Mouse (Mus musculus): ENCODE data around the gene Zbtb7b.

DNA sequence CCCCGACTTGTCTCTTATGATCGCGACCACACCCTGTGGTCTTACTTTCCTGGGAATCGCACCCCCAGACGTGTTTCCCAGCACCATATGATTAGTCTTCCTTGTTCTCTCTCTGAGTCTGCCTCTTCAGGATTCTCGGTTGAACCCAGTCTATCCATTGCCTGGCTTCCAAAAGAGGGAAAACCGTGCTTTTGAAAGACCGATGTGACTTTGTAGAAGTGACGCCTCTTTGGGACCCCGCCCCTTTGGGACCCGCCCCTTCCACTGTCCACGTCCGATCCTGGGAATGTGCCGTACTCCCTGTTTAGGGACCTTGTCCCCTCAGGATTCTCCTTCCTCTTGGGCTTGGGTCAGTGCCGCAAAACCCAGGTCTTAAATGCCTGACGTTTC is 24.3 kb upstream of the Zbtb7b start:
- TF ChIP-seq CTCF (IDR thresholded peaks at IDR 0.05; ENCODE audit: control insufficient read depth, insufficient read depth, low read length), result no peak
- TF ChIP-seq POLR2A (IDR thresholded peaks at IDR 0.05; ENCODE audit: borderline replicate concordance, control insufficient read depth, low read depth, low read length), result no peak

All from bone marrow, adult 2 months (tissue).